Mouse (Mus musculus): Measurements from ENCODE around the gene Rnf11. TPM values are rescaled to one million over a fixed set of nuclear protein-coding genes. Genes with fewer than 3 reads are reported as not detected.

The Rnf11 gene
- polyA plus RNA-seq (2016; fragmentation: Nextera tagmentation; extraction: Ambion mirVana): 22.0 and 22.2 TPM in 2 replicates

GRCm38 (mm10) chr4:109484621-109485020, at the start of gene Rnf11:
Rnf11 (minus strand) TSS chr4:109484728.
- Histone ChIP-seq H3K27me3 (replicated peaks; ENCODE audit: low read depth, poor library complexity, severe bottlenecking) (peaks cover under 1% of the 10 kb centered on the region; the same call in 1 of the 2 replicates), H3K4me1 (peaks cover 4% of the 10 kb centered on the region; the same call in 1 of the 2 replicates), H3K4me3 (no peak within 1 kb of the TSS), H3K27ac (replicated peaks) (no peak within 1 kb of the TSS), H3K36me3 (replicated peaks) (no peaks in the 10 kb centered on the region), H3K9me3 (no peaks in the 10 kb centered on the region)
- WGBS: 84% methylated on average over 3 of the region's 3 CpGs
- DNase-seq (ENCODE audit: low spot score): no peak

- 96% methylated on average over 2 of the region's 2 CpGs for WGBS
- Histone ChIP-seq H3K4me3 (no peak within 1 kb of the TSS), H3K36me3 (replicated peaks) (no peaks in the 10 kb centered on the region), H3K27me3 (replicated peaks; ENCODE audit: low read depth, poor library complexity, severe bottlenecking) (no peaks in the 10 kb centered on the region), H3K4me1 (no peaks in the 10 kb centered on the region), H3K9me3 (no peaks in the 10 kb centered on the region), H3K27ac (replicated peaks) (no peak within 1 kb of the TSS)
- DNase-seq (ENCODE audit: low spot score): no peak
Observed at GRCm38 (mm10) chr4:109531111-109531510, 46.6 kb upstream of the Rnf11 start, which contains the start of gene 4930522H14Rik. 4930522H14Rik (minus strand) TSS chr4:109531297.

- Histone ChIP-seq H3K9me3 (no peaks in the 10 kb centered on the region), H3K27ac (replicated peaks) (no peak overlapping the region), H3K36me3 (replicated peaks) (no peaks in the 10 kb centered on the region), H3K4me1 (no peaks in the 10 kb centered on the region), H3K27me3 (replicated peaks; ENCODE audit: low read depth, poor library complexity, severe bottlenecking) (no peaks in the 10 kb centered on the region), H3K4me3 (no peak overlapping the region)
- DNase-seq (ENCODE audit: low spot score): no peak
- WGBS: 46% methylated on average over 15 of the region's 15 CpGs
Observed at GRCm38 (mm10) chr4:109530245-109530816, 45.8 kb upstream of the Rnf11 start.

GRCm38 (mm10) chr4:109504885-109505284, 20.4 kb upstream of the Rnf11 start:
- no peaks in the 10 kb centered on the region for H3K4me1 ChIP-seq
- H3K4me3 ChIP-seq: no peak overlapping the region
- H3K9me3 ChIP-seq: no peaks in the 10 kb centered on the region
- H3K27me3 ChIP-seq (replicated peaks; ENCODE audit: low read depth, poor library complexity, severe bottlenecking): no peaks in the 10 kb centered on the region
- H3K36me3 ChIP-seq (replicated peaks): no peaks in the 10 kb centered on the region
- H3K27ac ChIP-seq (replicated peaks): no peak overlapping the region
- DNase-seq (ENCODE audit: low spot score): peak; percentile 54
- WGBS: 7% methylated on average over 5 of the region's 5 CpGs

- Histone ChIP-seq H3K27ac (replicated peaks) (no peak overlapping the region), H3K27me3 (replicated peaks; ENCODE audit: low read depth, poor library complexity, severe bottlenecking) (no peaks in the 10 kb centered on the region), H3K4me3 (no peak overlapping the region), H3K9me3 (no peaks in the 10 kb centered on the region), H3K4me1 (no peaks in the 10 kb centered on the region), H3K36me3 (replicated peaks) (no peaks in the 10 kb centered on the region)
- 64% methylated on average over 11 of the region's 11 CpGs for WGBS
- peak; percentile 34 for DNase-seq (ENCODE audit: low spot score)
Observed at GRCm38 (mm10) chr4:109498476-109498875, 13.9 kb upstream of the Rnf11 start.

GRCm38 (mm10) chr4:109493581-109493980, 9.1 kb upstream of the Rnf11 start:
- H3K27ac ChIP-seq (replicated peaks): no peak overlapping the region
- H3K27me3 ChIP-seq (replicated peaks; ENCODE audit: low read depth, poor library complexity, severe bottlenecking): no peaks in the 10 kb centered on the region
- H3K9me3 ChIP-seq: no peaks in the 10 kb centered on the region
- DNase-seq (ENCODE audit: low spot score): no peak
- H3K4me3 ChIP-seq: no peak overlapping the region
- no peaks in the 10 kb centered on the region for H3K4me1 ChIP-seq
- H3K36me3 ChIP-seq (replicated peaks): no peaks in the 10 kb centered on the region

GRCm38 (mm10) chr4:109488812-109489211, 4.3 kb upstream of the Rnf11 start:
- Histone ChIP-seq H3K27ac (replicated peaks) (no peak overlapping the region), H3K36me3 (replicated peaks) (no peaks in the 10 kb centered on the region), H3K9me3 (no peaks in the 10 kb centered on the region), H3K4me3 (no peak overlapping the region), H3K27me3 (replicated peaks; ENCODE audit: low read depth, poor library complexity, severe bottlenecking) (no peaks in the 10 kb centered on the region), H3K4me1 (peaks cover 4% of the 10 kb centered on the region; the same call in 1 of the 2 replicates)
- WGBS: 79% methylated on average over 1 of the region's 1 CpGs
- DNase-seq (ENCODE audit: low spot score): no peak

GRCm38 (mm10) chr4:109482701-109483100, 1.8 kb downstream of the Rnf11 start:
- Histone ChIP-seq H3K9me3 (no peaks in the 10 kb centered on the region), H3K4me1 (peaks cover 3% of the 10 kb centered on the region; the same call in 1 of the 2 replicates), H3K36me3 (replicated peaks) (no peaks in the 10 kb centered on the region), H3K27me3 (replicated peaks; ENCODE audit: low read depth, poor library complexity, severe bottlenecking) (peaks cover 3% of the 10 kb centered on the region; the same call in 1 of the 2 replicates), H3K27ac (replicated peaks) (no peak overlapping the region), H3K4me3 (no peak overlapping the region)
- WGBS: 88% methylated on average over 1 of the region's 1 CpGs
- DNase-seq (ENCODE audit: low spot score): no peak

GRCm38 (mm10) chr4:109481424-109481823, 3.1 kb downstream of the Rnf11 start:
- DNase-seq (ENCODE audit: low spot score): no peak
- Histone ChIP-seq H3K27me3 (replicated peaks; ENCODE audit: low read depth, poor library complexity, severe bottlenecking) (peaks cover 3% of the 10 kb centered on the region; the same call in 1 of the 2 replicates), H3K36me3 (replicated peaks) (no peaks in the 10 kb centered on the region), H3K9me3 (no peaks in the 10 kb centered on the region), H3K4me3 (no peak overlapping the region), H3K27ac (replicated peaks) (no peak overlapping the region), H3K4me1 (no peaks in the 10 kb centered on the region)
- WGBS: 85% methylated on average over 2 of the region's 2 CpGs

GRCm38 (mm10) chr4:109477454-109477853, 7.1 kb downstream of the Rnf11 start:
- H3K36me3 ChIP-seq (replicated peaks): peaks cover 11% of the 10 kb centered on the region
- H3K27me3 ChIP-seq (replicated peaks; ENCODE audit: low read depth, poor library complexity, severe bottlenecking): peaks cover 3% of the 10 kb centered on the region; the same call in 1 of the 2 replicates
- peaks cover 11% of the 10 kb centered on the region for H3K4me1 ChIP-seq
- H3K27ac ChIP-seq (replicated peaks): no peak overlapping the region
- no peak for DNase-seq (ENCODE audit: low spot score)
- 90% methylated on average over 3 of the region's 3 CpGs for WGBS
- H3K4me3 ChIP-seq: no peak overlapping the region
- H3K9me3 ChIP-seq: no peaks in the 10 kb centered on the region

GRCm38 (mm10) chr4:109476554-109477014, 7.9 kb downstream of the Rnf11 start:
- under 1% methylated on average over 38 of the region's 39 CpGs for WGBS
- Histone ChIP-seq H3K27me3 (replicated peaks; ENCODE audit: low read depth, poor library complexity, severe bottlenecking) (peaks cover 3% of the 10 kb centered on the region; the same call in 1 of the 2 replicates), H3K36me3 (replicated peaks) (peaks cover 20% of the 10 kb centered on the region), H3K4me3 (peak overlapping the region; percentile 88), H3K27ac (replicated peaks) (peak overlapping the region; percentile 98), H3K4me1 (peaks cover 11% of the 10 kb centered on the region), H3K9me3 (no peaks in the 10 kb centered on the region)
- DNase-seq (ENCODE audit: low spot score): peak; percentile 96

- H3K27me3 ChIP-seq (replicated peaks; ENCODE audit: low read depth, poor library complexity, severe bottlenecking): peaks cover 3% of the 10 kb centered on the region; the same call in 1 of the 2 replicates
- peaks cover 13% of the 10 kb centered on the region for H3K4me1 ChIP-seq
- H3K27ac ChIP-seq (replicated peaks): peak overlapping the region; percentile 98
- peak overlapping the region; percentile 88 for H3K4me3 ChIP-seq
- WGBS: under 1% methylated on average over 68 of the region's 68 CpGs
- H3K36me3 ChIP-seq (replicated peaks): peaks cover 21% of the 10 kb centered on the region
- no peaks in the 10 kb centered on the region for H3K9me3 ChIP-seq
- peak; percentile 75 for DNase-seq (ENCODE audit: low spot score)
Observed at GRCm38 (mm10) chr4:109475577-109476553, 8.7 kb downstream of the Rnf11 start.
